Mouse (Mus musculus): ENCODE measurements at regions not wholly inside any gene's neighbourhood (a gene's known extent, or its start where the extent isn't known, plus 50 kb on each side); places are given as distances from the start of the nearest gene placed in this dataset.

DNA sequence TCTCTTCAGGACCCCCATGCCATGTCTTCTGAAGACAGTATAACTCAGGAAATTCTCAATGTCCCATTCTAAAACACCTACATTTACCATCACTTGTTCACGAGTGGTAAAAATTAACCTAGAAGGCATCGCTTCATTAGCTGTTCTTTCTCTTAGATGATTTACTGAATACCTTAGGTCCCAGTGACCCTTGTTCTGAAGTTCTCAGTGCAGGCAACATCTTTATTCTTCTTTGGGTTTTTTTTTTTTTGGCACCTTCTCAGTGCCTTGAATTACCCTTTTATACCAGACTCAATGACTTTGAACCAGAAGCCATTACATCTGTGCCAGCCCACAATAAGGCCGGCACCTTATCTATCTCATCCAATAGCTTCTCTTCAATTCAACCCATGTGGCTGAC, 167.1 kb upstream of the Usp24 start:
- no peak for TF ChIP-seq CTCF (IDR thresholded peaks at IDR 0.05 in 2 of 3, conservative IDR thresholded peaks at IDR 0.05 in 1 of 3; ENCODE audit: control insufficient read depth in 1 of 3, insufficient read depth in 1 of 3, low read depth in 2 of 3, low read length in 3 of 3, poor library complexity in 1 of 3, severe bottlenecking in 1 of 3)
- TF ChIP-seq POLR2A (IDR thresholded peaks at IDR 0.05; ENCODE audit: control insufficient read depth in 1 of 2, insufficient read depth in 1 of 2, low read depth in 1 of 2, low read length in 2 of 2, poor library complexity in 1 of 2) = no peak
- TF ChIP-seq JUND (IDR thresholded peaks at IDR 0.05; ENCODE audit: low read depth, low read length) = no peak
- TF ChIP-seq USF1 (IDR thresholded peaks at IDR 0.05; ENCODE audit: low read depth, low read length) = no peak
